In the genomic region with DNA sequence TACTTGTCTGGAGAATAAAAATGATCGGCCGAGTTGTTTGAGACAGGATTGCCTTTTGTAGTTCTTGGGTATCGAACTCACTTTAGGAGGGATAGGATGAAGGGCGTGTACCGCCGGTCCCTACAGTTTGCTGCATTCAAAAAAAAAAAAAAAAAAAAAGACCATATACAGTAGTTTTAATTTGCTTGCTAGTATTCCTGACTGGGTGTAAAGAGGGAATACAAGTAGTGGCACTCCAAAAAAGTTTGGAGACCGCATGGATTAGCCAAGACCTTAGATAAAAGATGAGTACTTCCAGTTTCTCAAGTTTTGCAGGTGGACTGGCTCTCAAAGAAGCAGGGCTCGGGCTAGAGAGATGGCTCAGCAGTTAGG, we compare ENCODE assay signal across 8 mouse cellular contexts. TPM values are rescaled to one million over a fixed set of nuclear protein-coding genes. Genes with fewer than 3 reads are reported as not detected.
DNase-seq lines count a peak whose midpoint lies in the region; ATAC-seq and TF ChIP-seq lines count a peak whose summit lies in the region.

No protein-coding gene starts in this region.

- TF ChIP-seq CTCF in olfactory bulb, adult 2 months (IDR thresholded peaks at IDR 0.05; ENCODE audit: insufficient read depth, low read depth, low read length): no peak

- TF ChIP-seq POLR2A in olfactory bulb, adult 2 months (IDR thresholded peaks at IDR 0.05; ENCODE audit: insufficient read depth, low read depth, low read length): no peak

- no peak for ATAC-seq in lung, embryonic 15.5 days (ENCODE audit: borderline replicate concordance, extremely low read depth, low FRiP score, low TSS enrichment)
- no peak for ATAC-seq in limb, embryonic 11.5 days (ENCODE audit: insufficient number of reproducible peaks, low FRiP score, low TSS enrichment, low read depth)

- H3K36me3 ChIP-seq in lung, embryonic 15.5 days: peaks cover 36% of the 10 kb centered on the region
- H3K36me3 ChIP-seq in forebrain, embryonic 10.5 days (replicated peaks): peaks cover 44% of the 10 kb centered on the region
- peaks cover 25% of the 10 kb centered on the region for H3K36me3 ChIP-seq in limb, embryonic 11.5 days (ENCODE audit: control insufficient read depth, insufficient read depth, low read length)

- peak overlapping the region; percentile 80 for H3K4me3 ChIP-seq in lung, embryonic 15.5 days
- H3K4me3 ChIP-seq in forebrain, embryonic 10.5 days: peak overlapping the region; percentile 90
- peak overlapping the region; percentile 97 for H3K4me3 ChIP-seq in limb, embryonic 11.5 days (ENCODE audit: low read depth, low read length)
- peak overlapping the region; percentile 77 for H3K4me3 ChIP-seq in olfactory bulb, adult 2 months (ENCODE audit: insufficient read depth, low read depth, low read length)

- DNase-seq in lung, postnatal 14 days: no peak
- DNase-seq in forebrain, embryonic 10.5 days (ENCODE audit: extremely low spot score, low spot score): no peak
- no peak for DNase-seq in limb, embryonic 11.5 days (ENCODE audit: low spot score)
- no peak for DNase-seq in adrenal gland, postnatal 36 days
- DNase-seq in thymus, postnatal 0 days (ENCODE audit: low spot score): no peak
- no peak for DNase-seq in cerebellum, adult 9-11 months

- peak overlapping the region; percentile 85 for H3K9ac ChIP-seq in lung, embryonic 15.5 days
- peak overlapping the region; percentile 91 for H3K9ac ChIP-seq in limb, embryonic 11.5 days (ENCODE audit: low read length)

- peaks cover 18% of the 10 kb centered on the region for H3K4me1 ChIP-seq in lung, embryonic 15.5 days
- H3K4me1 ChIP-seq in forebrain, embryonic 10.5 days: peaks cover 20% of the 10 kb centered on the region
- peaks cover 5% of the 10 kb centered on the region; the same call in 1 of the 2 replicates for H3K4me1 ChIP-seq in limb, embryonic 11.5 days (ENCODE audit: control insufficient read depth, insufficient read depth, low read length)
- H3K4me1 ChIP-seq in olfactory bulb, adult 2 months (ENCODE audit: control insufficient read depth, insufficient read depth, low read length): peaks cover 13% of the 10 kb centered on the region

- H3K27ac ChIP-seq in lung, embryonic 15.5 days: peak overlapping the region; percentile 85
- peak overlapping the region; percentile 91 for H3K27ac ChIP-seq in forebrain, embryonic 10.5 days
- H3K27ac ChIP-seq in limb, embryonic 11.5 days (replicated peaks; ENCODE audit: low read depth, low read length): no peak overlapping the region; the same call in 1 of the 2 replicates
- H3K27ac ChIP-seq in olfactory bulb, adult 2 months (ENCODE audit: insufficient read depth, low read depth, low read length): no peak overlapping the region

- no peaks in the 10 kb centered on the region for H3K9me3 ChIP-seq in lung, embryonic 15.5 days
- H3K9me3 ChIP-seq in forebrain, embryonic 10.5 days: no peaks in the 10 kb centered on the region
- no peaks in the 10 kb centered on the region for H3K9me3 ChIP-seq in limb, embryonic 11.5 days (ENCODE audit: control insufficient read depth, low read length)

- WGBS in lung, embryonic 15.5 days: 5% methylated on average over 8 of the region's 8 CpGs
- 18% methylated on average over 8 of the region's 8 CpGs for WGBS in forebrain, embryonic 10.5 days
- WGBS in limb, embryonic 11.5 days: 12% methylated on average over 8 of the region's 8 CpGs
- WGBS in olfactory bulb, adult 2 months: 4% methylated on average over 8 of the region's 8 CpGs

- H3K27me3 ChIP-seq in lung, embryonic 15.5 days: no peaks in the 10 kb centered on the region
- H3K27me3 ChIP-seq in forebrain, embryonic 10.5 days (ENCODE audit: poor library complexity, severe bottlenecking): no peaks in the 10 kb centered on the region; the same call in 1 of the 2 replicates
- no peaks in the 10 kb centered on the region for H3K27me3 ChIP-seq in limb, embryonic 11.5 days (ENCODE audit: control insufficient read depth, insufficient read depth, low read length)

- H3K4me2 ChIP-seq in lung, embryonic 15.5 days: peak overlapping the region; percentile 65
- peak overlapping the region; percentile 72 for H3K4me2 ChIP-seq in limb, embryonic 11.5 days (ENCODE audit: low read depth, severe bottlenecking)

RNA-seq across cellular contexts. Expression of gene Tmed2, which starts 1.1 kb away (rescaled TPM):
- polyA plus RNA-seq in lung, embryonic 15.5 days (2015; fragmentation: Nextera tagmentation; extraction: Ambion mirVana): 636 TPM in 2 replicates
- polyA plus RNA-seq in forebrain, embryonic 10.5 days (2016; fragmentation: Nextera tagmentation; extraction: Ambion mirVana): 474 and 480 TPM in 2 replicates
- polyA plus RNA-seq in limb, embryonic 11.5 days (2014; fragmentation: Nextera tagmentation; extraction: Ambion mirVana): 501 and 517 TPM in 2 replicates
- not detected in 2 replicates for polyA plus RNA-seq in olfactory bulb, adult 2 months (2012; ENCODE audit: insufficient read depth, insufficient read length, low replicate concordance, missing spikeins)
- total RNA-seq in adrenal gland, postnatal 36 days (2021): 100 to 1,000 TPM; 226 to 241 TPM
- 489 and 490 TPM in 2 replicates for polyA plus RNA-seq in thymus, postnatal 0 days (2015; fragmentation: Nextera tagmentation; extraction: Ambion mirVana)

RNA-seq across cellular contexts. Expression of gene Rilpl1, which starts 10.4 kb away (rescaled TPM):
- 20.7 and 20.8 TPM in 2 replicates for polyA plus RNA-seq in lung, embryonic 15.5 days (2015; fragmentation: Nextera tagmentation; extraction: Ambion mirVana)
- 18.1 and 23.4 TPM in 2 replicates for polyA plus RNA-seq in forebrain, embryonic 10.5 days (2016; fragmentation: Nextera tagmentation; extraction: Ambion mirVana)
- 30.0 and 30.7 TPM in 2 replicates for polyA plus RNA-seq in limb, embryonic 11.5 days (2014; fragmentation: Nextera tagmentation; extraction: Ambion mirVana)
- not detected in 2 replicates for polyA plus RNA-seq in olfactory bulb, adult 2 months (2012; ENCODE audit: insufficient read depth, insufficient read length, low replicate concordance, missing spikeins)
- 10 to 100 TPM; 16.2 to 17.4 TPM for total RNA-seq in adrenal gland, postnatal 36 days (2021)
- polyA plus RNA-seq in thymus, postnatal 0 days (2015; fragmentation: Nextera tagmentation; extraction: Ambion mirVana): 4.6 and 4.8 TPM in 2 replicates

RNA-seq across cellular contexts. Expression of gene Ddx55, which starts 11.1 kb away (rescaled TPM):
- 12.3 and 12.5 TPM in 2 replicates for polyA plus RNA-seq in lung, embryonic 15.5 days (2015; fragmentation: Nextera tagmentation; extraction: Ambion mirVana)
- 18.1 and 21.7 TPM in 2 replicates for polyA plus RNA-seq in forebrain, embryonic 10.5 days (2016; fragmentation: Nextera tagmentation; extraction: Ambion mirVana)
- polyA plus RNA-seq in limb, embryonic 11.5 days (2014; fragmentation: Nextera tagmentation; extraction: Ambion mirVana): 14.4 and 15.3 TPM in 2 replicates
- polyA plus RNA-seq in olfactory bulb, adult 2 months (2012; ENCODE audit: insufficient read depth, insufficient read length, low replicate concordance, missing spikeins): not detected in 2 replicates
- 10 to 100 TPM; 11.8 to 13.2 TPM for total RNA-seq in adrenal gland, postnatal 36 days (2021)
- polyA plus RNA-seq in thymus, postnatal 0 days (2015; fragmentation: Nextera tagmentation; extraction: Ambion mirVana): 16.5 and 19.7 TPM in 2 replicates

RNA-seq across cellular contexts. Expression of gene Eif2b1, which starts 37.3 kb away (rescaled TPM):
- polyA plus RNA-seq in lung, embryonic 15.5 days (2015; fragmentation: Nextera tagmentation; extraction: Ambion mirVana): 70.1 and 76.6 TPM in 2 replicates
- 88.7 and 89.0 TPM in 2 replicates for polyA plus RNA-seq in forebrain, embryonic 10.5 days (2016; fragmentation: Nextera tagmentation; extraction: Ambion mirVana)
- 83.1 and 85.1 TPM in 2 replicates for polyA plus RNA-seq in limb, embryonic 11.5 days (2014; fragmentation: Nextera tagmentation; extraction: Ambion mirVana)
- not detected in 2 replicates for polyA plus RNA-seq in olfactory bulb, adult 2 months (2012; ENCODE audit: insufficient read depth, insufficient read length, low replicate concordance, missing spikeins)
- 10 to 100 TPM; 43.6 to 55.3 TPM for total RNA-seq in adrenal gland, postnatal 36 days (2021)
- polyA plus RNA-seq in thymus, postnatal 0 days (2015; fragmentation: Nextera tagmentation; extraction: Ambion mirVana): 69.5 and 71.1 TPM in 2 replicates

RNA-seq across cellular contexts. Expression of gene Gtf2h3, which starts 37.4 kb away (rescaled TPM):
- polyA plus RNA-seq in lung, embryonic 15.5 days (2015; fragmentation: Nextera tagmentation; extraction: Ambion mirVana): 56.8 and 57.5 TPM in 2 replicates
- 98.9 and 117 TPM in 2 replicates for polyA plus RNA-seq in forebrain, embryonic 10.5 days (2016; fragmentation: Nextera tagmentation; extraction: Ambion mirVana)
- polyA plus RNA-seq in limb, embryonic 11.5 days (2014; fragmentation: Nextera tagmentation; extraction: Ambion mirVana): 98.7 and 107 TPM in 2 replicates
- polyA plus RNA-seq in olfactory bulb, adult 2 months (2012; ENCODE audit: insufficient read depth, insufficient read length, low replicate concordance, missing spikeins): not detected in 2 replicates
- total RNA-seq in adrenal gland, postnatal 36 days (2021): 10 to 100 TPM; 40.4 to 44.2 TPM
- 43.8 and 50.2 TPM in 2 replicates for polyA plus RNA-seq in thymus, postnatal 0 days (2015; fragmentation: Nextera tagmentation; extraction: Ambion mirVana)

Comparison
In these comparisons a context has a peak if more than half of its experiments do, and no peak if none do; other contexts are left out.
1. H3K27ac ChIP-seq: peak in lung, embryonic 15.5 days (single experiment) and forebrain, embryonic 10.5 days (single experiment); none in limb, embryonic 11.5 days (single experiment) and olfactory bulb, adult 2 months (single experiment).
2. Peak in every context shown above with its lines, with median percentiles within 50 percentile points of each other: H3K4me3 ChIP-seq.